Mouse (Mus musculus) forebrain, embryonic 13.5 days (tissue): Measurements from ENCODE around the gene Cwc22. TPM values are rescaled to one million over a fixed set of nuclear protein-coding genes. Genes with fewer than 3 reads are reported as not detected.

Experiments used
- ATAC-seq: fragments of 200-750 bp; cut with Nextera tagmentation; 2 replicates; pipeline ENCODE4 v1.8.0; 2017
- H3K27ac ChIP-seq: fragments of 300-500 bp; sonication (generic); 2 replicates; pipeline ENCODE4 v1.5.1; 2015; ENCODE audit warnings: inconsistent platforms, mild to moderate bottlenecking, moderate library complexity
- H3K27me3 ChIP-seq: fragments of 300-500 bp; sonication (generic); 2 replicates; pipeline ENCODE4 v1.6.1; 2015; ENCODE audit warnings: mild to moderate bottlenecking, inconsistent platforms
- H3K36me3 ChIP-seq: fragments of 300-500 bp; sonication (generic); 2 replicates; pipeline ENCODE4 v1.6.1; 2015; ENCODE audit warnings: mild to moderate bottlenecking, inconsistent platforms; ENCODE audit not compliant: poor library complexity, severe bottlenecking
- H3K4me1 ChIP-seq: fragments of 300-500 bp; sonication (generic); 2 replicates; pipeline ENCODE4 v1.6.1; 2015; ENCODE audit warnings: inconsistent platforms
- H3K4me2 ChIP-seq: fragments of 300-500 bp; sonication (generic); 2 replicates; pipeline ENCODE4 v1.6.1; 2015; ENCODE audit warnings: inconsistent platforms, mild to moderate bottlenecking, moderate library complexity
- H3K4me3 ChIP-seq: fragments of 300-500 bp; sonication (generic); 2 replicates; pipeline ENCODE4 v1.5.1; 2015; ENCODE audit warnings: mild to moderate bottlenecking, inconsistent platforms
- H3K9ac ChIP-seq: fragments of 300-500 bp; sonication (generic); 2 replicates; pipeline ENCODE4 v1.6.1; 2015; ENCODE audit warnings: mild to moderate bottlenecking, inconsistent platforms
- H3K9me3 ChIP-seq: fragments of 300-500 bp; sonication (generic); replicated peaks from 2 replicates; pipeline ENCODE4 v1.6.1; 2016; ENCODE audit warnings: inconsistent platforms
- WGBS: fragments of 180-500 bp; shearing (Covaris S2); methylation state at CpG from one replicate; pipeline ENCODE4 v1.1.7; 2015; 5-methylcytosine and 5-hydroxymethylcytosine counted together
- polyA plus RNA-seq: library from polyadenylated mRNA; unstranded; fragments of >200 nt; fragmentation: Nextera tagmentation; extraction: Ambion mirVana; gene quantifications from 2 replicates; pipeline ENCODE4 v1.2.1, GENCODE M21; 2015

Cwc22 gene
- polyA plus RNA-seq, 1 experiment from 2014 or later: 30.2 TPM

- WGBS: 90% methylated on average over 8 of the region's 8 CpGs
Measured at GRCm38 (mm10) chr2:77979081-77979480, 32.9 kb upstream of the Cwc22 start.

GRCm38 (mm10) chr2:77978256-77978655 lies 32.1 kb upstream of the Cwc22 start:
- H3K27ac ChIP-seq: no peak overlapping the region
- H3K4me3 ChIP-seq: no peak overlapping the region
- 82% methylated on average over 3 of the region's 3 CpGs for WGBS
- H3K36me3 ChIP-seq: no peaks in the 10 kb centered on the region
- no peak overlapping the region for H3K4me2 ChIP-seq
- no peak for ATAC-seq
- H3K4me1 ChIP-seq: no peaks in the 10 kb centered on the region
- no peak overlapping the region for H3K9ac ChIP-seq
- H3K27me3 ChIP-seq: no peaks in the 10 kb centered on the region
- peaks cover 3% of the 10 kb centered on the region; the same call in 1 of the 2 replicates for H3K9me3 ChIP-seq

More at GRCm38 (mm10) chr2:77979081-77979480, 32.9 kb upstream of the Cwc22 start:
- no peak overlapping the region for H3K4me3 ChIP-seq
- H3K27ac ChIP-seq: no peak overlapping the region
- H3K9me3 ChIP-seq: peaks cover 3% of the 10 kb centered on the region; the same call in 1 of the 2 replicates
- no peak overlapping the region for H3K4me2 ChIP-seq
- no peaks in the 10 kb centered on the region for H3K4me1 ChIP-seq
- no peak overlapping the region for H3K9ac ChIP-seq
- H3K36me3 ChIP-seq: no peaks in the 10 kb centered on the region
- no peak for ATAC-seq
- H3K27me3 ChIP-seq: no peaks in the 10 kb centered on the region

- ATAC-seq: no peak
Measured at GRCm38 (mm10) chr2:77976321-77976920, 30.2 kb upstream of the Cwc22 start.

GRCm38 (mm10) chr2:77975606-77976005 lies 29.4 kb upstream of the Cwc22 start:
- Histone ChIP-seq H3K9me3 (no peaks in the 10 kb centered on the region; the same call in 1 of the 2 replicates), H3K4me2 (no peak overlapping the region), H3K27me3 (no peaks in the 10 kb centered on the region), H3K27ac (no peak overlapping the region), H3K4me3 (no peak overlapping the region), H3K4me1 (no peaks in the 10 kb centered on the region), H3K9ac (no peak overlapping the region), H3K36me3 (no peaks in the 10 kb centered on the region)
- WGBS: 70% methylated on average over 4 of the region's 4 CpGs
- no peak for ATAC-seq

More at GRCm38 (mm10) chr2:77976321-77976920, 30.2 kb upstream of the Cwc22 start:
- Histone ChIP-seq H3K4me3 (no peak overlapping the region), H3K4me1 (no peaks in the 10 kb centered on the region), H3K27me3 (no peaks in the 10 kb centered on the region), H3K27ac (no peak overlapping the region), H3K36me3 (no peaks in the 10 kb centered on the region), H3K9me3 (no peaks in the 10 kb centered on the region; the same call in 1 of the 2 replicates), H3K9ac (no peak overlapping the region), H3K4me2 (no peak overlapping the region)
- WGBS: 86% methylated on average over 5 of the region's 5 CpGs

GRCm38 (mm10) chr2:77974986-77975385 lies 28.8 kb upstream of the Cwc22 start:
- no peak overlapping the region for H3K9ac ChIP-seq
- no peaks in the 10 kb centered on the region; the same call in 1 of the 2 replicates for H3K9me3 ChIP-seq
- no peaks in the 10 kb centered on the region for H3K27me3 ChIP-seq
- H3K36me3 ChIP-seq: no peaks in the 10 kb centered on the region
- ATAC-seq: no peak
- H3K4me1 ChIP-seq: no peaks in the 10 kb centered on the region
- H3K4me3 ChIP-seq: no peak overlapping the region
- no peak overlapping the region for H3K27ac ChIP-seq
- H3K4me2 ChIP-seq: no peak overlapping the region
- 92% methylated on average over 1 of the region's 1 CpGs for WGBS

GRCm38 (mm10) chr2:77974366-77974765 lies 28.2 kb upstream of the Cwc22 start:
- Histone ChIP-seq H3K27ac (no peak overlapping the region), H3K4me3 (no peak overlapping the region), H3K27me3 (no peaks in the 10 kb centered on the region), H3K9me3 (no peaks in the 10 kb centered on the region; the same call in 1 of the 2 replicates), H3K9ac (no peak overlapping the region), H3K36me3 (no peaks in the 10 kb centered on the region), H3K4me2 (no peak overlapping the region), H3K4me1 (no peaks in the 10 kb centered on the region)
- 78% methylated on average over 2 of the region's 2 CpGs for WGBS
- ATAC-seq: no peak

GRCm38 (mm10) chr2:77973296-77973695 lies 27.1 kb upstream of the Cwc22 start:
- Histone ChIP-seq H3K27ac (no peak overlapping the region), H3K36me3 (no peaks in the 10 kb centered on the region), H3K4me1 (no peaks in the 10 kb centered on the region), H3K9me3 (no peaks in the 10 kb centered on the region; the same call in 1 of the 2 replicates), H3K27me3 (no peaks in the 10 kb centered on the region), H3K4me2 (no peak overlapping the region), H3K4me3 (no peak overlapping the region), H3K9ac (no peak overlapping the region)
- no peak for ATAC-seq
- WGBS: 78% methylated on average over 2 of the region's 2 CpGs

- ATAC-seq: no peak
- 94% methylated on average over 2 of the region's 2 CpGs for WGBS
- Histone ChIP-seq H3K36me3 (no peaks in the 10 kb centered on the region), H3K9ac (no peak overlapping the region), H3K9me3 (no peaks in the 10 kb centered on the region), H3K27me3 (no peaks in the 10 kb centered on the region), H3K4me3 (no peak overlapping the region), H3K27ac (no peak overlapping the region), H3K4me1 (no peaks in the 10 kb centered on the region), H3K4me2 (no peak overlapping the region)
Measured at GRCm38 (mm10) chr2:77972541-77972940, 26.4 kb upstream of the Cwc22 start.

GRCm38 (mm10) chr2:77971871-77972270 lies 25.7 kb upstream of the Cwc22 start:
- 90% methylated on average over 1 of the region's 1 CpGs for WGBS

GRCm38 (mm10) chr2:77971361-77971760 lies 25.2 kb upstream of the Cwc22 start:
- H3K27ac ChIP-seq: no peak overlapping the region
- ATAC-seq: no peak
- WGBS: 85% methylated on average over 2 of the region's 2 CpGs
- no peaks in the 10 kb centered on the region for H3K4me1 ChIP-seq
- no peaks in the 10 kb centered on the region for H3K36me3 ChIP-seq
- H3K9me3 ChIP-seq: no peaks in the 10 kb centered on the region
- no peaks in the 10 kb centered on the region for H3K27me3 ChIP-seq
- no peak overlapping the region for H3K4me3 ChIP-seq
- H3K9ac ChIP-seq: no peak overlapping the region
- no peak overlapping the region for H3K4me2 ChIP-seq

More at GRCm38 (mm10) chr2:77971871-77972270, 25.7 kb upstream of the Cwc22 start:
- no peaks in the 10 kb centered on the region for H3K27me3 ChIP-seq
- H3K4me2 ChIP-seq: no peak overlapping the region
- ATAC-seq: no peak
- H3K9ac ChIP-seq: no peak overlapping the region
- H3K27ac ChIP-seq: no peak overlapping the region
- no peaks in the 10 kb centered on the region for H3K36me3 ChIP-seq
- H3K9me3 ChIP-seq: no peaks in the 10 kb centered on the region
- no peaks in the 10 kb centered on the region for H3K4me1 ChIP-seq
- no peak overlapping the region for H3K4me3 ChIP-seq

GRCm38 (mm10) chr2:77970556-77970955 lies 24.4 kb upstream of the Cwc22 start:
- ATAC-seq: no peak
- H3K4me3 ChIP-seq: no peak overlapping the region
- no peaks in the 10 kb centered on the region for H3K4me1 ChIP-seq
- 84% methylated on average over 3 of the region's 3 CpGs for WGBS
- H3K4me2 ChIP-seq: no peak overlapping the region
- no peaks in the 10 kb centered on the region for H3K27me3 ChIP-seq
- H3K27ac ChIP-seq: no peak overlapping the region
- no peaks in the 10 kb centered on the region for H3K36me3 ChIP-seq
- H3K9me3 ChIP-seq: no peaks in the 10 kb centered on the region
- H3K9ac ChIP-seq: no peak overlapping the region

- Histone ChIP-seq H3K27me3 (no peaks in the 10 kb centered on the region), H3K4me2 (no peak overlapping the region), H3K36me3 (no peaks in the 10 kb centered on the region), H3K9ac (no peak overlapping the region), H3K4me1 (no peaks in the 10 kb centered on the region), H3K9me3 (no peaks in the 10 kb centered on the region), H3K4me3 (no peak overlapping the region), H3K27ac (no peak overlapping the region)
- WGBS: 96% methylated on average over 4 of the region's 4 CpGs
- no peak for ATAC-seq
Measured at GRCm38 (mm10) chr2:77969956-77970355, 23.8 kb upstream of the Cwc22 start.
